Mouse (Mus musculus) spleen, adult 18-20 months (tissue): ENCODE measurements around the gene Uvssa.

Experiments used
- DNase-seq, 2 experiments: peaks; one replicate each; pipeline ENCODE4 v3.0.0; 2022; ENCODE audit warnings: mixed read lengths in 2 of 2

Uvssa gene

GRCm38 (mm10) chr5:33458132-33458622 is 79.8 kb downstream of the Uvssa start:
- no peak for DNase-seq

- DNase-seq: no peak
Measured at GRCm38 (mm10) chr5:33459111-33459510, 80.8 kb downstream of the Uvssa start.

GRCm38 (mm10) chr5:33464390-33464789 is 86.0 kb downstream of the Uvssa start:
- no peak for DNase-seq

GRCm38 (mm10) chr5:33465464-33465863 is 87.1 kb downstream of the Uvssa start:
- no peak for DNase-seq
